Mouse (Mus musculus): ENCODE measurements around the gene Rtn2.

GRCm38 (mm10) chr7:19331910-19332309 lies 49.5 kb downstream of the Rtn2 start:
- TF ChIP-seq CTCF (IDR thresholded peaks at IDR 0.05; ENCODE audit: low read depth), result no peak
- TF ChIP-seq EP300 (IDR thresholded peaks at IDR 0.05; ENCODE audit: low read depth), result no peak

Measured in liver, postnatal 0 days (tissue).